Mouse (Mus musculus): ENCODE data around the gene Lmo7. TPM values are rescaled to one million over a fixed set of nuclear protein-coding genes. Genes with fewer than 3 reads are reported as not detected.

The Lmo7 gene
- total RNA-seq, 1 experiment: 19.4 TPM

GRCm38 (mm10) chr14:101964381-101964780 is 234.6 kb downstream of the Lmo7 start:
- no peaks in the 10 kb centered on the region for H3K9me3 ChIP-seq (ENCODE audit: control insufficient read depth, insufficient read depth, low read depth, low read length)
- in situ Hi-C loops (cut with MboI; ENCODE audit: low sequenced_read_pairs in 2 of 2, unreplicated experiment in 2 of 2): no loop called here
- H3K4me1 ChIP-seq (ENCODE audit: control insufficient read depth in 2 of 2, insufficient read depth in 2 of 2, low read length in 2 of 2, poor library complexity in 1 of 2): no peaks in the 10 kb centered on the region
- no peaks in the 10 kb centered on the region for H3K36me3 ChIP-seq (ENCODE audit: control insufficient read depth, insufficient read depth, low read length, poor library complexity, severe bottlenecking)
- DNase-seq (ENCODE audit: low read depth, low spot score): no peak
- no peak overlapping the region for H3K9ac ChIP-seq (ENCODE audit: insufficient read depth, low read depth, low read length, poor library complexity, severe bottlenecking)
- no peak for TF ChIP-seq ZC3H11A (IDR thresholded peaks at IDR 0.05; ENCODE audit: borderline replicate concordance, low read depth, low read length)
- TF ChIP-seq ZNF384 (IDR thresholded peaks at IDR 0.05; ENCODE audit: low read depth, low read length): no peak
- TF ChIP-seq HCFC1 (IDR thresholded peaks at IDR 0.05; ENCODE audit: borderline replicate concordance, insufficient read depth, low read length): no peak
- TF ChIP-seq CHD2 (IDR thresholded peaks at IDR 0.05; ENCODE audit: low read depth, low read length): no peak
- TF ChIP-seq MAFK (IDR thresholded peaks at IDR 0.05; ENCODE audit: insufficient read depth, low read depth, low read length): no peak
- no peak overlapping the region for H3K4me3 ChIP-seq (ENCODE audit: insufficient read depth in 1 of 2, low read depth in 1 of 2, low read length in 2 of 2, poor library complexity in 1 of 2, severe bottlenecking in 1 of 2)
- H3K27ac ChIP-seq (ENCODE audit: insufficient read depth, low read depth, low read length, poor library complexity, severe bottlenecking): no peak overlapping the region

GRCm38 (mm10) chr14:101964956-101965355 is 235.2 kb downstream of the Lmo7 start:
- no peaks in the 10 kb centered on the region for H3K9me3 ChIP-seq (ENCODE audit: control insufficient read depth, insufficient read depth, low read depth, low read length)
- H3K36me3 ChIP-seq (ENCODE audit: control insufficient read depth, insufficient read depth, low read length, poor library complexity, severe bottlenecking): no peaks in the 10 kb centered on the region
- no peak for DNase-seq (ENCODE audit: low read depth, low spot score)
- TF ChIP-seq HCFC1 (IDR thresholded peaks at IDR 0.05; ENCODE audit: borderline replicate concordance, insufficient read depth, low read length): no peak
- TF ChIP-seq ZNF384 (IDR thresholded peaks at IDR 0.05; ENCODE audit: low read depth, low read length): no peak
- no peak for TF ChIP-seq ZC3H11A (IDR thresholded peaks at IDR 0.05; ENCODE audit: borderline replicate concordance, low read depth, low read length)
- no peak for TF ChIP-seq MAFK (IDR thresholded peaks at IDR 0.05; ENCODE audit: insufficient read depth, low read depth, low read length)
- TF ChIP-seq CHD2 (IDR thresholded peaks at IDR 0.05; ENCODE audit: low read depth, low read length): no peak
- H3K27ac ChIP-seq (ENCODE audit: insufficient read depth, low read depth, low read length, poor library complexity, severe bottlenecking): no peak overlapping the region
- no peak overlapping the region for H3K9ac ChIP-seq (ENCODE audit: insufficient read depth, low read depth, low read length, poor library complexity, severe bottlenecking)
- no peaks in the 10 kb centered on the region for H3K4me1 ChIP-seq (ENCODE audit: control insufficient read depth in 2 of 2, insufficient read depth in 2 of 2, low read length in 2 of 2, poor library complexity in 1 of 2)
- in situ Hi-C loops (cut with MboI; ENCODE audit: low sequenced_read_pairs in 2 of 2, unreplicated experiment in 2 of 2): no loop called here
- H3K4me3 ChIP-seq (ENCODE audit: insufficient read depth in 1 of 2, low read depth in 1 of 2, low read length in 2 of 2, poor library complexity in 1 of 2, severe bottlenecking in 1 of 2): no peak overlapping the region

GRCm38 (mm10) chr14:101972764-101973163 is 243.0 kb downstream of the Lmo7 start:
- Histone ChIP-seq H3K9ac (ENCODE audit: insufficient read depth, low read depth, low read length, poor library complexity, severe bottlenecking) (no peak overlapping the region), H3K4me1 (ENCODE audit: control insufficient read depth in 2 of 2, insufficient read depth in 2 of 2, low read length in 2 of 2, poor library complexity in 1 of 2) (no peaks in the 10 kb centered on the region), H3K36me3 (ENCODE audit: control insufficient read depth, insufficient read depth, low read length, poor library complexity, severe bottlenecking) (no peaks in the 10 kb centered on the region), H3K4me3 (ENCODE audit: insufficient read depth in 1 of 2, low read depth in 1 of 2, low read length in 2 of 2, poor library complexity in 1 of 2, severe bottlenecking in 1 of 2) (no peak overlapping the region), H3K27ac (ENCODE audit: insufficient read depth, low read depth, low read length, poor library complexity, severe bottlenecking) (no peak overlapping the region), H3K9me3 (ENCODE audit: control insufficient read depth, insufficient read depth, low read depth, low read length) (no peaks in the 10 kb centered on the region)
- DNase-seq (ENCODE audit: low read depth, low spot score): no peak
- in situ Hi-C loops (cut with MboI; ENCODE audit: low sequenced_read_pairs in 2 of 2, unreplicated experiment in 2 of 2): no loop called here
- TF ChIP-seq ZNF384 (IDR thresholded peaks at IDR 0.05; ENCODE audit: low read depth, low read length): no peak
- TF ChIP-seq HCFC1 (IDR thresholded peaks at IDR 0.05; ENCODE audit: borderline replicate concordance, insufficient read depth, low read length): no peak
- TF ChIP-seq ZC3H11A (IDR thresholded peaks at IDR 0.05; ENCODE audit: borderline replicate concordance, low read depth, low read length): no peak
- no peak for TF ChIP-seq MAFK (IDR thresholded peaks at IDR 0.05; ENCODE audit: insufficient read depth, low read depth, low read length)
- TF ChIP-seq CHD2 (IDR thresholded peaks at IDR 0.05; ENCODE audit: low read depth, low read length): no peak

GRCm38 (mm10) chr14:101973171-101973570 is 243.4 kb downstream of the Lmo7 start:
- no peak overlapping the region for H3K27ac ChIP-seq (ENCODE audit: insufficient read depth, low read depth, low read length, poor library complexity, severe bottlenecking)
- H3K4me3 ChIP-seq (ENCODE audit: insufficient read depth in 1 of 2, low read depth in 1 of 2, low read length in 2 of 2, poor library complexity in 1 of 2, severe bottlenecking in 1 of 2): no peak overlapping the region
- no peak overlapping the region for H3K9ac ChIP-seq (ENCODE audit: insufficient read depth, low read depth, low read length, poor library complexity, severe bottlenecking)
- no peak for TF ChIP-seq MAFK (IDR thresholded peaks at IDR 0.05; ENCODE audit: insufficient read depth, low read depth, low read length)
- no peak for TF ChIP-seq ZNF384 (IDR thresholded peaks at IDR 0.05; ENCODE audit: low read depth, low read length)
- TF ChIP-seq ZC3H11A (IDR thresholded peaks at IDR 0.05; ENCODE audit: borderline replicate concordance, low read depth, low read length): no peak
- no peak for TF ChIP-seq CHD2 (IDR thresholded peaks at IDR 0.05; ENCODE audit: low read depth, low read length)
- TF ChIP-seq HCFC1 (IDR thresholded peaks at IDR 0.05; ENCODE audit: borderline replicate concordance, insufficient read depth, low read length): no peak
- H3K36me3 ChIP-seq (ENCODE audit: control insufficient read depth, insufficient read depth, low read length, poor library complexity, severe bottlenecking): no peaks in the 10 kb centered on the region
- H3K9me3 ChIP-seq (ENCODE audit: control insufficient read depth, insufficient read depth, low read depth, low read length): no peaks in the 10 kb centered on the region
- in situ Hi-C loops (cut with MboI; ENCODE audit: low sequenced_read_pairs in 2 of 2, unreplicated experiment in 2 of 2): no loop called here
- no peaks in the 10 kb centered on the region for H3K4me1 ChIP-seq (ENCODE audit: control insufficient read depth in 2 of 2, insufficient read depth in 2 of 2, low read length in 2 of 2, poor library complexity in 1 of 2)
- DNase-seq (ENCODE audit: low read depth, low spot score): no peak
